Mouse (Mus musculus): ENCODE measurements around the gene Stk35.

Stk35 gene

DNA sequence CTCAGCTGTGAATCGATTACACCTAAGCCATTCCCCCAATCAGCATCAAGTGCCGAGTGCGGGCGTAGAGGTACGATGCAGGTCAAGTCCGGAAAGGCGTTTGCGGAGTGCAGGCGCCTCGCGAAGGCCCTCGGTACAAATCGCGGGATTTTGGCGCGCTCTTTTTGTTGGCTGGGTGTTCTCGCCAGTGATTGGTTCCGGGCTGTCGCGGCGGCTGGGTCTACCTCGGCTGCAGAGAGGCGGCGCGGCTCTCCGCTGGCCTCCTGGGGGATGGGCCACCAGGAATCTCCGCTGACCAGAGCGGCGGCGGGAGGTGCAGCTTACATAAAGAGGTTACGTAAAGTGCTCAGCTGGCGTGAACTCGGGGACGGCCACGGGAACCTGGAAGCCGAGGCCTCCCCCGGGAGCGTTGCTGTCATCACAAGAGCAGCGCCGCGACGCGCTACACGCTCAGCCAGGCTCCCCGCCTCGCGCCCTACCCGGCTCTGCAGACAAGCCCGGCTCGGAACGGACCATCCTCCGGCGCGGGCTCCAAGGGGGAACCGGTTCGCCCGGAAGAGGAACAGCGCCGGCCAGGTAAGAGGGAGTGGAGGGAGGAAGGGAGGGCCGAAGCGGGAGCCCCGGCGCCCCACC lies at the start of gene Stk35:
TSS of gene Stk35 (plus strand) at position 247 of the 633 bp plus-strand sequence.
- peak; percentile 76 for DNase-seq

- DNase-seq = no peak
Measured at GRCm38 (mm10) chr2:129782046-129782445, 18.3 kb upstream of the Stk35 start.

GRCm38 (mm10) chr2:129796501-129796900 lies 3.8 kb upstream of the Stk35 start:
- DNase-seq = no peak

DNA sequence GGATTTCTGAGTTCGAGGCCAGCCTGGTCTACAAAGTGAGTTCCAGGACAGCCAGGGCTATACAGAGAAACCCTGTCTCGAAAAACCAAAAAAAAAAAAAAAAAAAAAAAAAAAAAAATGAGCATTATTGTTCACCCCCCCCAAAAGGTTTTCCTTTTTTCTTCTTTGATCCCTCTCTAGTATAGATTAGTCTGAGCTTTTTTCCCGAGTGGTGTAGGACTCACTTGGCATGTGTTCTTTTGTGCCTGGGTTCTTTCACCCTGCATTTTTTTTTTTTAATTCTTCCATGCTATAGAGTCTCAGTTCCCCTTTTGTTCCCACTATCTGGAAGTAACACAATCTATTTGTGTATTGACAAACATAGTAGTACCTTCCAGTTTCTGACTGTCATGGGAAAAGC lies 2.6 kb upstream of the Stk35 start:
- no peak for DNase-seq

- DNase-seq = no peak
Measured at GRCm38 (mm10) chr2:129798410-129798809, 1.9 kb upstream of the Stk35 start.

GRCm38 (mm10) chr2:129800904-129801230 lies 550 bp downstream of the Stk35 start:
- DNase-seq = no peak

- DNase-seq = peak; percentile 90
Measured at GRCm38 (mm10) chr2:129801231-129802029, 1.1 kb downstream of the Stk35 start.

DNA sequence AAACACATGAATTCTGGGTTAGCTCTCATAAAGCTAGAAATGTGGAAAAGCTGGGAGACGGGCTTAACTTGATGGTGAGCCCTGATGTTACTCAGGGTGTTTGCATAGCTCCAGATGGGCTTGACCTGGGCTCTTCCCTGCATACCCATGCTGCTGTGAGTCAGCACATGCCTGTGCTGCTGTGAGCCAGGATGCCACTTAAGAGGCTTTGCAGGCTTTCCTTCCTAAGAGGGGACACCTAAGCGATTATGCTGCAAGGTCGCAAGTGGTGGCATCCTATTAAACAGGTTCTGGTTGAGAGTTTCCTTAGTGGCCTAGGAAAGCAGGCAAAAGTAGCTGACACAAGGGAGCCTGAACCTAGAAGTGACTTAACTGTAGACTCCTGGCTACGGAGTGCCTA lies 5.2 kb downstream of the Stk35 start:
- DNase-seq = no peak

- DNase-seq = no peak
Measured at GRCm38 (mm10) chr2:129806486-129806885, 6.2 kb downstream of the Stk35 start.

DNA sequence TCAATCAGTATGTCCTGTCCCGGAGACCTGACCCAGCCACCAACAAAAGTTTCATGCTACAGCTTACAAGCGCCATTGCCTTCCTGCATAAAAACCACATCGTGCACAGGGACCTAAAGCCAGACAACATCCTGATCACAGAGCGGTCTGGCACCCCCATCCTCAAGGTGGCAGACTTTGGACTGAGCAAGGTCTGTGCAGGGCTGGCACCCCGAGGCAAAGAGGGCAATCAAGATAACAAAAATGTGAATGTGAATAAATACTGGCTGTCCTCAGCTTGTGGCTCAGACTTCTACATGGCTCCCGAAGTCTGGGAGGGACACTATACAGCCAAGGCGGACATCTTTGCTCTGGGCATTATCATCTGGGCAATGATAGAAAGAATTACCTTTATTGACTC lies 10.2 kb downstream of the Stk35 start:
- DNase-seq = no peak

GRCm38 (mm10) chr2:129814033-129814432 lies 13.7 kb downstream of the Stk35 start:
- no peak for DNase-seq

DNA sequence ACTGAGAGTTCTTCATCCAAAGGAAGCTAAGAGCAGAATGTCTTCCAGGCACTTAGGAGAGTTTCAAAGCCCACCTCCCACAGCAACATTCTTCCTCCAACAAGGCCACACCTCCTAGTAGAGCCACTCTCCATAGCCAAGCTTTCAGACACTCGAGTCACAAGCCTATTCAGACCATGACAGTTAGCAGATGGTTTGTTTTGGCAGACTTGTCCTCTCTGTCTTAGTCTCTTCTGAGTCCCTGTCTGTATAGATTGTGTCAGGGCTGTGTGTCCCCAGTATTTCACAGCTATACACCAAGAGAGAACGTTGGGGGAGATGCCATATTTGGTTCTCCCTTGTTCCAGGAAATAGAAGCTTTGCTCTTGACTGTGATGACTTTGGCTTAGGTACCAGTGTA lies 14.8 kb downstream of the Stk35 start:
- DNase-seq = no peak

DNA sequence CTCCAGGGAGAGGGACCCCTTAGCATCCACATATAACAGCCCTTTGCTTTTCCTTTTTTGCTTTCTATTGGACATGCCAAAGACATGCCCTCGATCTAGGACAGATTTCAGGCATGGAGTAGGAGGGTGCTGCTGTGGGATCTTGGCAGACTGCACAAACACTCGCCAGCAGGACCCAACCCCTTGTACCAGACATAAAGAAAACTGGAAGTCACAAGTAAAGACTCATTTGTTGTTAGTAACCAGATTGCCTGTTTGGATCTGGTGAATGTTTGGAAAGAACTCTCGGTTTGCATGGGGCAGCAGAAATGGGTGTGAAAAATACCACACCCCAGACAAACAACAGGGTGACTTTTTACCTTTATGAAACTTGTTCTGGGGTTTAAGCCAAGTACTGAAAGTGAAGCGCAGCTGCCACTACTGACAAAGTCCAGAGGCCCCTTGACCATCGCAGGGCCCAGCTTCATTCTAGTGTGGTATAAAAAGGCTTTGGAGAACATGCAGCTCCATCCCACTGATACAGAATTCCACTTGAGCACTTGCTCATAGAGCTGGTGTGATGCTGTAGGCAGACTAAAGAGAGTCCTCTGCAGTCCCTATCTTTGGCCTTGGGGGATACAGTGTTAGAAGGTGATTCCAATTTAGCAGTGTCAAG lies 17.4 kb downstream of the Stk35 start:
- DNase-seq = no peak

- DNase-seq = no peak
Measured at GRCm38 (mm10) chr2:129818868-129819267, 18.6 kb downstream of the Stk35 start.

DNA sequence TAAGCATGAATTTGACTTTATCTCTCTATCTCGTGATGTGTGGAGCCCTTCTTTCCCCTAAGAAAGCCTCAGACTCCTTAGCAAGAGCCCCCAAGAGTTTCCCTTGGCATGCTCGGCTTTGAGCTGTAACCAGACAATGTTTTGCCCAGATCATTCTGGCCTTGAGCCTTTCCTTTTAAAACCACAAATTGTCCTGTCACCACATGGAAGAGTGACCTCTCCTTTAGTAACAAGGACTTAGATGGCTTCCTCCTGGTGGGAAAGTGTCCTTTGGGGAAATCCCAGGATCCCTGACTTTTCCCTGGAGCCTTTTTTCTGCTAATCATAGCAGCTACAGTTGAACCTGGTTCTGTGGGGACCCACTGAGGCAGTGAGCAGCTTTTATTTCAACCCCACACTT lies 19.2 kb downstream of the Stk35 start:
- DNase-seq = no peak

DNA sequence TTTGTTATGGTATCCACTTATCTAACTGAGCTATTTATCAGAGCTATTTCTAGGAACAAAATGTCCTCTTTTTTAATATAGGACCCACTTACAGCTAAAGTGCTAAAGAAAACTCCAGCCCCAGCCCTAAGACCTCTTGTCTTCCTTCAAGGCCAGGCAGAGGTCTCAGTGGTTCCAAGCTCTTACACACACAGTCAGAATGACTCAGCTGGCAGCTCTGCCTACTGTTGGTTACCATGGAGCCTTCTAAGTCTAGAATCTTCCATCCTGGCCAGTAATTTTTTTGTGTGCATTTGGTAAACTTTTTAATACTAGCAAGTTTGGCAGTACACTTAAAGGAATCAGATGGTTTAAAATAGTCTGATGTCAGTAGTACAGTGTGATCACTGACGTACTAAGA lies 19.6 kb downstream of the Stk35 start:
- no peak for DNase-seq

GRCm38 (mm10) chr2:129821021-129821420 lies 20.7 kb downstream of the Stk35 start:
- no peak for DNase-seq

GRCm38 (mm10) chr2:129821568-129821967 lies 21.3 kb downstream of the Stk35 start:
- DNase-seq = no peak

GRCm38 (mm10) chr2:129823310-129823709 lies 23.0 kb downstream of the Stk35 start:
- DNase-seq = no peak

DNA sequence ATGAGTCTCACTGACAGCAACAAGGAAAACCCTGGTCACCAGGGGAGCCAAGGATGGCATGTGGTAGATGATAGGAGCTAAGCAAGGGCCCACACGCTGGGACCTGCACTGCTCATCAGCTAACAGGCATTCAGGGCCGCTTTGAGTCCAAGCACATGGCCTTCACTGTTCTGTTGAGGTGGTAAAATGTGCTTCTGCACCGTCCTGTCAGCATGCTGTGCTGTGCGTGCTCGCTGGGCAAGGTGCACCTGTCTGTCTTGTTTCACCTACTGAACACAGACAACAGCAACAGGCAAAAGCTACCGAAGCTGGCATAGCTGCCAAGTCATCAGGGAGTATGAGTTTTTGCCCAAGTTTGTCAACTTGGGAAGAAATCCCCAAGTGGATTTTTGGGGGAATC lies 23.9 kb downstream of the Stk35 start:
- DNase-seq = no peak

DNA sequence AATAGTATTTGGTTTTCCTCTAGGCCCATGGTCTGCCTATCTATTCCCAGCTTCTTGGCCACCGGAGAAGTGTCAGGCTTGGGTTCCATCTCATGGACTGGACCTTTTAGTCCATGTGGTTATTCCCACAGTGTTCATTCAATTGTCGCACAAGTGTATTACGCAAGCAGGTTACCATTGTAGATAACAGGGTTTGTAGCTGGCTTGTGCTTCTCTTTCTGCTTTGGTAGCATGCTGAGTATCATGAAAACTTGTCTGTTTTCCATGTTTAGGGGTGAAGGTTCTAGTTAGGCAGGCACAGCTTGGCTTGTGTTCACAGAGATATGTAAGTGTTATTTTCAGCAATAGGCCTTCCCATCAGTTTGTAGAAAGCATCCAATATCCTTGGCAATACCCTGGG lies 25.8 kb downstream of the Stk35 start:
- no peak for DNase-seq

DNA sequence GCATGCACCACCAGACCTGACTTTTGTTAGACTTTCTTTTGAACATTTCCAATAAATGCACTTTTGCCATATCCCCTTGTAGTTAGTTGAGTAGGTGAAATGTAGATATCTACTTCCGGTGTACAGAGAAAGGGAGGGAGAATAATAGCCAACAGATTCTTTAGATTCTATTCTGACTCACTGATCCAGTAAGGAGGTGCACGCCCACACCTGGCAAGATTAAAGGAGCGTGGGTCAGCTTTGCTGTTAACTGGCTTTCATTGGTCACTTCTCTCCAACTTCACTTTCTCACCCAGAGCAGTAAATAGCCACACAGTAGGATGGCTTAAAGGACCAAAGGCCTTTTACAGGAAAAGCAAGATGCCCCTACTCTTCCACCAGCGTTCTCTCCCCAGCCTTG lies 32.7 kb downstream of the Stk35 start:
- no peak for DNase-seq

DNA sequence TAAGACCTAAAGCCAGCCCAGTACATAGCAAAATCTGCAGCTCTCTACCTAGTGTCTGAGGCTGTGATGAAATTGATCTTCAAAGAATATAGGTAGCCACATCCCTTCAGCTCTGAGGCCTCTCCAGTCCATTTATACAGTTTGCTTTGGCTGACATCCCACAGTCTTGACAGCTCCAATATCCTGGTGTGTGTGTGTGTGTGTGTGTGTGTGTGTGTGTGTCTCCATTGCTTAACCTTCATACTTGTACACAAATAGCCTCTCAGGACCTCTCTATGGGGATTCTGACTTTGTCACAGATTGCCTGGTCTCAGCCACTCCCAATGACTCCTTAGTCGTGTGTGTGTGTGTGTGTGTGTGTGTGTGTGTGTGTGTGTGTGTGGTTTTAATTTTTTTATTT lies 33.9 kb downstream of the Stk35 start:
- no peak for DNase-seq

DNA sequence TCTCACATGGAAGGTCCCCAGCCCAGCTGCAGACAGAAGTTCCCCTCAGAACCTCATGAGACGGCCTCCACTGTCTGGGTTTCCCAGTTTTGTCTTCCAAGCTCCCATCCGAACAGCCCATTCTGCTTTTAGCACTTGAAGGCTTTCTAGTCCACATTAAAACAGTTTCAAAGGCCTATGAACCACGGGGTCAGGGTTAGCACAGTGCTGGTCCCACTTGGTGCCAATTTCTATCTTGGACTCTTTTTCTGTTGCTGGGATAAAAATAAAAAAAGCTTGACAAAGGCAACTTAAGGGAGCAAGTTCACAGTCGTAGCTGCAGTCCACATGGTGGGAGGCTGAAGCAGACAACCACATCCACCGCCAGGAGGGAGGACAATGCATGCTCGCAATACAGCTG lies 34.6 kb downstream of the Stk35 start:
- DNase-seq = no peak
